Mouse (Mus musculus) midbrain, embryonic 11.5 days (tissue): ENCODE results near the gene Gab2. TPM values are rescaled to one million over a fixed set of nuclear protein-coding genes. Genes with fewer than 3 reads are reported as not detected.
"Not testable (repeated sequence)": the region's sequence is repeated elsewhere in the genome, so short reads cannot be mapped to it uniquely, and the experiment has no call there.

Experiments used
- ATAC-seq: fragments of 200-750 bp; cut with Nextera tagmentation; 2 replicates; pipeline ENCODE4 v1.8.0; 2017; ENCODE audit warnings: moderate TSS enrichment, moderate library complexity; ENCODE audit not compliant: low FRiP score
- DNase-seq: peaks from one replicate; pipeline ENCODE4 v3.0.0; 2015; ENCODE audit warnings: low spot score; ENCODE audit errors: missing footprints
- H3K27ac ChIP-seq: fragments of 300-500 bp; sonication (generic); 2 replicates; pipeline ENCODE4 v1.5.1; 2014; ENCODE audit warnings: low read depth, low read length
- H3K27me3 ChIP-seq: fragments of 300-500 bp; sonication (generic); 2 replicates; pipeline ENCODE4 v1.6.1; 2014; ENCODE audit warnings: mild to moderate bottlenecking, low read length, moderate library complexity, mixed read lengths; ENCODE audit not compliant: control insufficient read depth, insufficient read depth
- H3K36me3 ChIP-seq: fragments of 300-500 bp; sonication (generic); 2 replicates; pipeline ENCODE4 v1.6.1; 2014; ENCODE audit warnings: mild to moderate bottlenecking, low read length, moderate library complexity, mixed read lengths; ENCODE audit not compliant: control insufficient read depth, insufficient read depth
- H3K4me1 ChIP-seq: fragments of 300-500 bp; sonication (generic); 2 replicates; pipeline ENCODE4 v1.6.1; 2014; ENCODE audit warnings: low read length; ENCODE audit not compliant: control insufficient read depth, insufficient read depth
- H3K4me2 ChIP-seq: fragments of 300-500 bp; sonication (generic); 2 replicates; pipeline ENCODE4 v1.6.1; 2014; ENCODE audit warnings: mild to moderate bottlenecking, moderate library complexity
- H3K4me3 ChIP-seq: fragments of 300-500 bp; sonication (generic); 2 replicates; pipeline ENCODE4 v1.5.1; 2014; ENCODE audit warnings: low read depth, low read length
- H3K9ac ChIP-seq: fragments of 300-500 bp; sonication (generic); 2 replicates; pipeline ENCODE4 v1.6.1; 2014; ENCODE audit warnings: low read length
- H3K9me3 ChIP-seq: fragments of 300-500 bp; sonication (generic); 2 replicates; pipeline ENCODE4 v1.6.1; 2016; ENCODE audit warnings: low read length; ENCODE audit not compliant: control insufficient read depth
- WGBS: fragments of 180-500 bp; shearing (Covaris S2); extraction: QIAGEN DNeasy Blood & Tissue Kit; methylation state at CpG from one replicate; pipeline ENCODE4 v1.1.7; 2014; 5-methylcytosine and 5-hydroxymethylcytosine counted together
- polyA plus RNA-seq: library from polyadenylated mRNA; unstranded; fragments of >200 nt; fragmentation: Nextera tagmentation; extraction: Ambion mirVana; gene quantifications from 2 replicates; pipeline ENCODE4 v1.2.1, GENCODE M21; 2014

Gab2 gene
- polyA plus RNA-seq, 1 experiment from 2014 or later = 9.4 TPM

- no peaks in the 10 kb centered on the region for H3K36me3 ChIP-seq
- no peaks in the 10 kb centered on the region for H3K27me3 ChIP-seq
- H3K27ac ChIP-seq = no peak overlapping the region
- DNase-seq (no peak), ATAC-seq (no peak)
- no peaks in the 10 kb centered on the region for H3K9me3 ChIP-seq
- H3K4me1 ChIP-seq = no peaks in the 10 kb centered on the region
- H3K9ac ChIP-seq = no peak overlapping the region
- H3K4me3 ChIP-seq = no peak overlapping the region
- H3K4me2 ChIP-seq = no peak overlapping the region
These were observed 128.8 kb downstream of the Gab2 start for GRCm38 (mm10) chr7:97210064-97210685.

- H3K27ac ChIP-seq = no peak overlapping the region
- ATAC-seq = no peak
- H3K27me3 ChIP-seq = no peaks in the 10 kb centered on the region
- H3K9ac ChIP-seq = no peak overlapping the region
- 84% methylated on average over 4 of the region's 4 CpGs for WGBS
- no peaks in the 10 kb centered on the region for H3K9me3 ChIP-seq
- no peaks in the 10 kb centered on the region for H3K36me3 ChIP-seq
- DNase-seq = no peak
- no peaks in the 10 kb centered on the region for H3K4me1 ChIP-seq
- no peak overlapping the region for H3K4me2 ChIP-seq
- H3K4me3 ChIP-seq = no peak overlapping the region
These were observed 129.7 kb downstream of the Gab2 start for GRCm38 (mm10) chr7:97211117-97211516.

GRCm38 (mm10) chr7:97223836-97224235, 142.4 kb downstream of the Gab2 start:
- no peak overlapping the region for H3K9ac ChIP-seq
- H3K9me3 ChIP-seq = no peaks in the 10 kb centered on the region
- no peaks in the 10 kb centered on the region for H3K27me3 ChIP-seq
- no peak for DNase-seq
- no peak for ATAC-seq
- H3K36me3 ChIP-seq = no peaks in the 10 kb centered on the region
- H3K27ac ChIP-seq = no peak overlapping the region
- H3K4me3 ChIP-seq = no peak overlapping the region
- H3K4me2 ChIP-seq = no peak overlapping the region
- 77% methylated on average over 2 of the region's 2 CpGs for WGBS
- H3K4me1 ChIP-seq = no peaks in the 10 kb centered on the region

DNA sequence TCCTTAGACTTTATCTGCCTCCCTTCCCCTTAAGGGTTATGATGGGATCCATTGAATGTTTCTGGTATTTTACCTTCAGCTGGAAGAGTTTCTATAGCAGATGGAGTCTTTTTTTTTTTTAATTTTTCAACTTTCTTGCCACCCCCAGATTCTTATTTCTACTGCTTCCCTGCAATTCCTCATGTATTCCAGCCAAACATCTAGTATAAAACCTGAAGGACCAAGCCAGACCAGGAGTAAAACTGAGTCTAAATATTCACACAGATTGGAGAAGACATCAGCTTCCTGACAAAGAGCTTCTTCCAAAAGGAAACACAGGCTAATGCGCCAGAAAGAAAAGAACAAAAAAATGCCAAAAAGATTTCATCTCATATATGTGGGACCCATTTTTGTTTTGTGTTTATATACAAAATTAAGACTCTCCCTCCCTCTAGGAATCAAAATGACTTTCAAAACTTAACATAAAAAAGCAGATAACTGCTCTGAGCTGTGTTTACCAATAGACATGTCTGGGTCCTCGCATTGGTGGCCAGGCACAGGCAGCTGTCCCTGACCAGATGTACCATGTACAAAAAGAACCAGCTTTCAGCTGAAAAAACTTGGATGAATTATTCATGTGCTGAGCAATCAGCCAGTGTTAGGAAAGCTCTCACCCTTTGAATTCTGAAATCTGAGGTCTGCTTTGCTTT, 164.0 kb downstream of the Gab2 start:
- WGBS = 64% methylated on average over 2 of the region's 2 CpGs
- H3K4me3 ChIP-seq = no peak overlapping the region
- no peaks in the 10 kb centered on the region for H3K9me3 ChIP-seq
- no peaks in the 10 kb centered on the region for H3K27me3 ChIP-seq
- ATAC-seq = peak; percentile 87
- 0 out of 2 replicates have a peak, but pooled peaks cover 2% of the 10 kb centered on the region for H3K4me1 ChIP-seq
- no peaks in the 10 kb centered on the region for H3K36me3 ChIP-seq
- DNase-seq = no peak
- H3K4me2 ChIP-seq = no peak overlapping the region
- H3K9ac ChIP-seq = no peak overlapping the region
- no peak overlapping the region; the same call in 1 of the 2 replicates for H3K27ac ChIP-seq

- not testable (repeated sequence) for H3K4me1 ChIP-seq, H3K27me3 ChIP-seq, H3K9ac ChIP-seq, H3K9me3 ChIP-seq, H3K4me3 ChIP-seq, H3K4me2 ChIP-seq, DNase-seq, H3K27ac ChIP-seq, H3K36me3 ChIP-seq
- peak; percentile 30; the same call in 1 of the 2 replicates for ATAC-seq
- 62% methylated on average over 2 of the region's 2 CpGs for WGBS
These were observed 164.7 kb downstream of the Gab2 start for GRCm38 (mm10) chr7:97245950-97246578.

DNA sequence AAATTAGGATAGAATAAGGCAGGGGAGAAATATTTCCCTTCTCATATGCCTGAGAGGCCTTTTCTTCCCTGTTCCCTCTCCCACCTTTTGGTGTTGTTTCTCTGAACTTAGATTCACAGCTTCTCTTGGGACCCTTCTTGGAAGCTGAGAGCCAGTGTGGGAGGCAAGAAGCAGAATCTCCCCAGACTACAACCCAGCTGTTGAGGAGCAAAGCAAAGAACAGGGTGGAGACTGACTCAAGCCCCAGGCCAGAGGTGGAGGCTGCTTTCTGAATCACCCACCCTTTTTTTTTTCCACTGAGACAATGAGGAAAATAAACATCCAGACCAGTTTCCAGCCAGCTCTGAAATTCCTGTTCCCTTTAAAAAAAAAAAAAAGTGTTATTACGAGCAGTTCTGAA, 166.3 kb downstream of the Gab2 start:
- Histone ChIP-seq H3K9me3 (no peaks in the 10 kb centered on the region), H3K4me2 (no peak overlapping the region), H3K36me3 (no peaks in the 10 kb centered on the region), H3K4me3 (no peak overlapping the region), H3K27ac (no peak overlapping the region), H3K27me3 (no peaks in the 10 kb centered on the region), H3K9ac (no peak overlapping the region), H3K4me1 (0 out of 2 replicates have a peak, but pooled peaks cover 2% of the 10 kb centered on the region)
- WGBS = 73% methylated on average over 1 of the region's 1 CpGs
- ATAC-seq (no peak), DNase-seq (peak; percentile 83)

- ATAC-seq = no peak
These were observed 166.8 kb downstream of the Gab2 start for GRCm38 (mm10) chr7:97248136-97248535.

DNA sequence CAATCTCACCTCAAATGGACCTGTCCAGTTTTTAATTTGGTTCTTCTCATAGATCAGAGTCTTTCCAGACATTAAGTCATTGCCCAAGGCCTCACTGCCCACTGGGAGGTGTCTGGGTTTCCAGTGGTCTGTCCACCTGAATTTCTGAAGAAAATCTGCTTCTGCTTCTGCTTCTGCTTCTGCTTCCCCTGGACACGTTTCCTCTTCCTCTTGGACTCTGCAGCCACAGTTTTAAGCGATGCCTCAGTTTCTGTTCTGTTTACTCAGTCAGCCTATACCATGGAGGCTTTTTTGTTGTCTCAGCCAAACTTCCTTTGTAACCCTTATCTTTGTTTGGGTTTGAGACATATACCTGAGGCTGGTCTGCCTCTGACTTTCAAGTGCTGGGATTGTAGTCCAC, 170.3 kb downstream of the Gab2 start:
- no peak for ATAC-seq
- Histone ChIP-seq H3K36me3 (no peaks in the 10 kb centered on the region), H3K9ac (no peak overlapping the region), H3K4me3 (no peak overlapping the region), H3K4me2 (no peak overlapping the region), H3K9me3 (no peaks in the 10 kb centered on the region), H3K4me1 (no peaks in the 10 kb centered on the region), H3K27me3 (no peaks in the 10 kb centered on the region), H3K27ac (no peak overlapping the region)
- DNase-seq = no peak
- 85% methylated on average over 2 of the region's 2 CpGs for WGBS

More at GRCm38 (mm10) chr7:97248136-97248535, 166.8 kb downstream of the Gab2 start:
- no peak overlapping the region for H3K9ac ChIP-seq
- no peaks in the 10 kb centered on the region for H3K36me3 ChIP-seq
- WGBS = 82% methylated on average over 5 of the region's 5 CpGs
- DNase-seq = no peak
- no peaks in the 10 kb centered on the region for H3K9me3 ChIP-seq
- no peak overlapping the region for H3K27ac ChIP-seq
- no peak overlapping the region for H3K4me2 ChIP-seq
- H3K4me3 ChIP-seq = no peak overlapping the region
- 0 out of 2 replicates have a peak, but pooled peaks cover 2% of the 10 kb centered on the region for H3K4me1 ChIP-seq
- H3K27me3 ChIP-seq = no peaks in the 10 kb centered on the region

GRCm38 (mm10) chr7:97262541-97262940, 181.2 kb downstream of the Gab2 start:
- Histone ChIP-seq H3K9ac (no peak overlapping the region), H3K4me2 (no peak overlapping the region), H3K9me3 (no peaks in the 10 kb centered on the region), H3K36me3 (no peaks in the 10 kb centered on the region), H3K27ac (no peak overlapping the region), H3K4me3 (no peak overlapping the region), H3K27me3 (no peaks in the 10 kb centered on the region), H3K4me1 (no peaks in the 10 kb centered on the region)
- 63% methylated on average over 1 of the region's 1 CpGs for WGBS
- no peak for ATAC-seq
- DNase-seq = no peak
